Comparison of ENCODE assay signal across 8 mouse cellular contexts in genomic region chr12:54067419-54067818, GRCm38 (mm10).
DNase-seq lines count a peak whose midpoint lies in the region; ATAC-seq and TF ChIP-seq lines count a peak whose summit lies in the region.
"Had no signal": no experiment of that assay in that cellular context is flagged by ENCODE, and none has a peak within 500 bp of the region (broad histone marks: within the 10 kb centered on the region; RNA-seq: fewer than 3 reads in every experiment).

No protein-coding gene starts in this region.

- no peaks in the 10 kb centered on the region for H3K9me3 ChIP-seq in forebrain, embryonic 16.5 days (ENCODE audit: control insufficient read depth, low read length)
- H3K9me3 ChIP-seq in limb, embryonic 15.5 days, result no peaks in the 10 kb centered on the region
- H3K9me3 ChIP-seq in stomach, embryonic 16.5 days (replicated peaks; ENCODE audit: control insufficient read depth, low read length), result no peaks in the 10 kb centered on the region

- WGBS in forebrain, embryonic 16.5 days, result 37% methylated on average over 14 of the region's 14 CpGs
- WGBS in limb, embryonic 15.5 days, result 34% methylated on average over 14 of the region's 14 CpGs
- 30% methylated on average over 14 of the region's 14 CpGs for WGBS in stomach, embryonic 16.5 days
- 42% methylated on average over 14 of the region's 14 CpGs for WGBS in cerebellum, adult 2 months

- peaks cover 7% of the 10 kb centered on the region for H3K4me1 ChIP-seq in forebrain, embryonic 16.5 days (replicated peaks; ENCODE audit: control insufficient read depth, insufficient read depth, low read length)
- H3K4me1 ChIP-seq in limb, embryonic 15.5 days, result peaks cover 21% of the 10 kb centered on the region
- peaks cover 11% of the 10 kb centered on the region; the same call in 1 of the 2 replicates for H3K4me1 ChIP-seq in stomach, embryonic 16.5 days (ENCODE audit: control insufficient read depth, insufficient read depth, low read length)
- no peaks in the 10 kb centered on the region for H3K4me1 ChIP-seq in cerebellum, adult 2 months (ENCODE audit: control insufficient read depth, insufficient read depth, low read length)

- TF ChIP-seq CTCF in cerebellum, adult 2 months (IDR thresholded peaks at IDR 0.05; ENCODE audit: borderline replicate concordance, insufficient read depth, low read depth, low read length), result no peak

- no peak overlapping the region for H3K27ac ChIP-seq in forebrain, embryonic 16.5 days (ENCODE audit: low read length)
- H3K27ac ChIP-seq in limb, embryonic 15.5 days, result no peak overlapping the region
- H3K27ac ChIP-seq in stomach, embryonic 16.5 days (ENCODE audit: low read length), result no peak overlapping the region
- H3K27ac ChIP-seq in cerebellum, adult 2 months (ENCODE audit: insufficient read depth, low read length), result no peak overlapping the region

- H3K9ac ChIP-seq in forebrain, embryonic 16.5 days (replicated peaks; ENCODE audit: low read depth, low read length), result peak overlapping the region; percentile 31; the same call in 1 of the 2 replicates
- H3K9ac ChIP-seq in limb, embryonic 15.5 days, result no peak overlapping the region
- H3K9ac ChIP-seq in stomach, embryonic 16.5 days (ENCODE audit: low read length), result peak overlapping the region; percentile 59

- peak overlapping the region; percentile 46 for H3K4me3 ChIP-seq in forebrain, embryonic 16.5 days (replicated peaks; ENCODE audit: low read length)
- peak overlapping the region; percentile 42 for H3K4me3 ChIP-seq in limb, embryonic 15.5 days
- peak overlapping the region; percentile 45 for H3K4me3 ChIP-seq in stomach, embryonic 16.5 days (replicated peaks; ENCODE audit: low read length)
- H3K4me3 ChIP-seq in cerebellum, adult 2 months (replicated peaks; ENCODE audit: insufficient read depth, low read depth, low read length), result no peak overlapping the region

- no peaks in the 10 kb centered on the region for H3K36me3 ChIP-seq in forebrain, embryonic 16.5 days (ENCODE audit: control insufficient read depth, insufficient read depth)
- no peaks in the 10 kb centered on the region for H3K36me3 ChIP-seq in limb, embryonic 15.5 days
- H3K36me3 ChIP-seq in stomach, embryonic 16.5 days (ENCODE audit: control insufficient read depth, insufficient read depth, low read length), result no peaks in the 10 kb centered on the region

- no peak for TF ChIP-seq POLR2A in cerebellum, adult 2 months (IDR thresholded peaks at IDR 0.05; ENCODE audit: borderline replicate concordance, insufficient read depth, low read length)

- peaks cover 14% of the 10 kb centered on the region for H3K27me3 ChIP-seq in forebrain, embryonic 16.5 days (replicated peaks; ENCODE audit: control insufficient read depth, insufficient read depth, low read length)
- peaks cover 55% of the 10 kb centered on the region for H3K27me3 ChIP-seq in limb, embryonic 15.5 days
- H3K27me3 ChIP-seq in stomach, embryonic 16.5 days (ENCODE audit: control insufficient read depth, insufficient read depth, low read length), result peaks cover 23% of the 10 kb centered on the region
- 0 out of 2 replicates have a peak, but pooled peaks cover 1% of the 10 kb centered on the region for H3K27me3 ChIP-seq in cerebellum, adult 2 months (ENCODE audit: control insufficient read depth, insufficient read depth, low read length)

- DNase-seq in lung, postnatal 10 days, result peak; percentile 2
- DNase-seq in lung, postnatal 25 days (ENCODE audit: low spot score), result no peak
- no peak for DNase-seq in MN1 (ENCODE audit: low spot score)
- DNase-seq in cerebellum, adult 2 months, result no peak
- DNase-seq: thymus, adult 2 months had no signal

- peak overlapping the region; percentile 70 for H3K4me2 ChIP-seq in forebrain, embryonic 16.5 days (ENCODE audit: low read length)
- H3K4me2 ChIP-seq in limb, embryonic 15.5 days, result peak overlapping the region; percentile 75
- H3K4me2 ChIP-seq in stomach, embryonic 16.5 days (ENCODE audit: low read depth, low read length), result peak overlapping the region; percentile 82

- ATAC-seq in forebrain, embryonic 16.5 days, result no peak
- no peak for ATAC-seq in limb, embryonic 15.5 days (ENCODE audit: insufficient number of reproducible peaks, low FRiP score, low TSS enrichment, low read depth)
- ATAC-seq in stomach, embryonic 16.5 days (ENCODE audit: insufficient read depth, low FRiP score), result no peak
